Mouse (Mus musculus) myocyte (in vitro differentiated cells): ENCODE measurements at regions not wholly inside any gene's neighbourhood (a gene's known extent, or its start where the extent isn't known, plus 50 kb on each side); places are given as distances from the start of the nearest gene placed in this dataset.

Experiments used
- E2F4 ChIP-seq: IDR thresholded peaks from one replicate; pipeline ENCODE4 v1.6.1; 2011; ENCODE audit warnings: mild to moderate bottlenecking, control low read depth, moderate library complexity; ENCODE audit not compliant: insufficient read depth
- MYOD1 ChIP-seq, 3 experiments: IDR thresholded peaks; one replicate each; pipeline ENCODE4 v1.6.1; 2011; ENCODE audit warnings: control low read depth in 2 of 3, low read depth in 2 of 3, mild to moderate bottlenecking in 2 of 3, moderate library complexity in 1 of 3; ENCODE audit not compliant: insufficient read length in 2 of 3, control insufficient read depth in 1 of 3
- MYOG ChIP-seq, 3 experiments: IDR thresholded peaks; one replicate each; pipeline ENCODE4 v1.6.1; 2011; ENCODE audit warnings: control low read depth in 2 of 3, low read depth in 2 of 3, mild to moderate bottlenecking in 2 of 3; ENCODE audit not compliant: insufficient read length in 2 of 3, control insufficient read depth in 1 of 3, insufficient read depth in 1 of 3
- POLR2A ChIP-seq: IDR thresholded peaks from one replicate; pipeline ENCODE4 v1.6.1; 2011; ENCODE audit warnings: low read depth, mild to moderate bottlenecking, control low read depth, moderate library complexity; ENCODE audit not compliant: insufficient read length
- POLR2AphosphoS2 ChIP-seq: IDR thresholded peaks from one replicate; pipeline ENCODE4 v1.6.1; 2011; ENCODE audit warnings: low read depth, control low read depth; ENCODE audit not compliant: insufficient read length
- TCF12 ChIP-seq: IDR thresholded peaks from one replicate; pipeline ENCODE4 v1.6.1; 2011; ENCODE audit warnings: mild to moderate bottlenecking, control low read depth; ENCODE audit not compliant: poor library complexity, insufficient read depth, severe bottlenecking

- TF ChIP-seq POLR2AphosphoS2 (no peak), POLR2A (no peak), MYOD1 (IDR thresholded peaks at IDR 0.05; ENCODE audit: control insufficient read depth in 1 of 3, insufficient read length in 2 of 3, low read depth in 2 of 3) (no peak), MYOG (IDR thresholded peaks at IDR 0.05; ENCODE audit: control insufficient read depth in 1 of 3, insufficient read depth in 1 of 3, insufficient read length in 2 of 3, low read depth in 2 of 3) (no peak), TCF12 (no peak), E2F4 (no peak)
Measured at GRCm38 (mm10) chr3:154424589-154424988, 94.1 kb upstream of the Lhx8 start.
